Mouse (Mus musculus) granulocyte monocyte progenitor cell, adult 5-6 weeks (primary cell): ENCODE results near the gene Rpl18. TPM values are rescaled to one million over a fixed set of nuclear protein-coding genes. Genes with fewer than 3 reads are reported as not detected.

Experiments
- ATAC-seq: replicated peaks from 2 replicates; pipeline ENCODE4 v1.8.0; 2016; ENCODE audit warnings: mild to moderate bottlenecking, moderate TSS enrichment, inconsistent platforms; ENCODE audit not compliant: poor library complexity, severe bottlenecking
- total RNA-seq, 2 experiments: library from RNA; stranded (forward) in 1 of 2; stranded (reverse) in 1 of 2; fragments of 200-712, 200-1000 nt in 1 of 2; fragments of >200 nt in 1 of 2; fragmentation: Nextera tagmentation in 1 of 2; gene quantifications; 2 replicates each; pipeline ENCODE4 v1.2.3; 2014 to 2017

The Rpl18 gene
- total RNA-seq (2014; fragmentation: Nextera tagmentation) (2,165 and 2,847 TPM in 2 replicates), total RNA-seq (2017) (1,831 and 2,021 TPM in 2 replicates)

DNA sequence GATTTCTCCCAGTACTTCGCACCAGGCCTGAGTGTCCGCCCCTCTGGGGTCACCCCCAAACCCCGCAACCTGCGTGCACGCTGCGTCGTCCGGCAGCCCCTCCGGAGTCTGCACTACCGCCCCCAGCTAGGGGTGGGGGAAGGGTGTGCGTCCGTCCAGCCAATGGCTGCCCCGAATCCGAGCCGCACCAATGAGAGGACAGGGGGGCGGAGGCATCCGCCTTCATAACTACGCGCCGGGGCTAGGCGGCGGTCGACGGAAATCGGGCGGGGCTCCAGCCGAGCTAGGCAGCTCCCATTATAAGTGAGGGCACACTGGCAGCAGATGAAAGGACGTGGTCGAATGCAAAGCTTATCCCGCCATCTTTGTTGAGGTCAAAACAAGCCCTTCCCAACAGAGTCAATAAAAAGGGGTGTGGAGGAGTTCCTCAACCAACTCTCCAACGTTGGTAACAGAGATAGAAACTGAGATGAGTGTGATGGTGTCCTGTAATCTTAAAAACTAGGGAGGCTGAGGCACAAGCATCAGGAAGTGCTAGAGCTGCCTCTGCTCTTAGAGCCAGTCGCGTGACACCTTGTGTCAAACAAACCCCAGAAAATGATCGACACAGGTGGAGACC is at the start of gene Rpl18:
Rpl18 (plus strand) TSS at position 368 of the 619 bp plus-strand sequence.
- ATAC-seq = peak; percentile 67

DNA sequence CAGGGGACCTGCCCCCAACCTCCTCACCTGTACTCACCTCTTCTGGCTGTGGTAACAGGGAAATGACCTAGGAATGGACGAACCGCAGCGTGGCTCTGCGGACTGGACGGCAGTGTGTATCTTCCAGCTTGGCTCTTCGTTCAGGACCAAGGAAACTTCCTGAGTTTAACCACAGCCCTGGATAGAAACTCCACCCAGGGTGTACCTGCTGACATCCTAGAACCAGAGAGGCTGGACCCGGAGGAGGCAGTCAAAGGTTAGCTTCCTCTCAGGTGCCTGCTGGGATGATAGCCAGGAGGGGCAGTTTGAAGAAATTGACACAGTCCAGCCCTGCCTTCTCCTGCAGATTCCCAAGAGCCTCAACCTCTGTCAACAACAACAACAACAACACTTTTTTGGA is 49.1 kb upstream of the Rpl18 start, which contains the start of gene Fut2:
Fut2 (minus strand) TSS at position 234 of the 400 bp plus-strand sequence.
- no peak for ATAC-seq

GRCm38 (mm10) chr7:45667761-45668160 is 47.5 kb upstream of the Rpl18 start:
- ATAC-seq = no peak

DNA sequence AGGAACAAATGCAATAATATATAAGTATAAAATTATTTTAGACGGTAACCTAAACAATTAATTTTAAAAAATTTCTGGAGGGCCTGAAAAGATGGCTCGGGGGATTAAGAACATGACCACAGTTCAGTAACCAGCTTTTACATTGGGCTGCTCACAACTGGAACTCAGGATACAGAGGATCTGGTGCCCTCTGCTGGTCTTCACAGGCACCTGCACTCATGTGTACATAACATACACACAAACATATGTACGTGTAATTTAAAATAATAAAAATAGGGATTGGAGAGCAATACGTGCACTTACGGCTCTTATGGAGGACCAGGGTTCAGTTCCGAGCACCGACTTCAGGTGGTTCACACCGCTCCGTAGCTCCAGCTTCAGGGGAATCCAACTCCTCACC is 46.3 kb upstream of the Rpl18 start:
- no peak; the same call in 1 of the 2 replicates for ATAC-seq

DNA sequence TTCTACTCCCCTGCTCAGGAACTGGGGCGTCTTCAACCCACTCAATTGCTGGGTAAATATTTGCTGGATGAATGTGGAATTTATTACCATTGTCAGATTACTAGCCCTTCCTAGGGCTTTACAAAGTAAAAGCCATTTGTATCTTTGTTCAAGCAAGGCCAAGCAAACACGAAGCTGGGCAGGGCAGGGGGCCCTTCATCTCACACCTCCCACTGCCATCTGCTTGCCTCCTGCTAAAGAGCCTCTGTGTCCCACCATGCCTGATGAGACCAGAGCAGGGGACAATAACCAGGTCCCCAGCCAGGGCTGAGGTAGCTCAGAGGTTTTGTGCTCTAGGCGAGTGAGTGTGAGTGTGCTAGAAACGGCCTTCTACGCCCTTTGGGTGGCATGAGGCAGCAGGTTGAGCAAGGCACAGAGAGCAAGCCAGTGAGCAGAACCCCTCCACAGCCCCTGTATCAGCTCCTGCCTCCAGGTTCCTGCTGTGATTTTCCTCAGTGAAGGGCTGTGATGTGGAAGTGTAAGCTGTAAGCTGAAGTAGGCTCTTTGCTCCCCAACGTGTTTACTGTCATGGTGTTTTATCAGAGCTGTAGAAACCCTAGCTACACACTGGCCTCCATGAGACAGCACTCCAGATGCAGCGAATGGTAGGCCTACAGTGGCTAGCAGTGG is 37.5 kb upstream of the Rpl18 start:
- ATAC-seq = no peak

DNA sequence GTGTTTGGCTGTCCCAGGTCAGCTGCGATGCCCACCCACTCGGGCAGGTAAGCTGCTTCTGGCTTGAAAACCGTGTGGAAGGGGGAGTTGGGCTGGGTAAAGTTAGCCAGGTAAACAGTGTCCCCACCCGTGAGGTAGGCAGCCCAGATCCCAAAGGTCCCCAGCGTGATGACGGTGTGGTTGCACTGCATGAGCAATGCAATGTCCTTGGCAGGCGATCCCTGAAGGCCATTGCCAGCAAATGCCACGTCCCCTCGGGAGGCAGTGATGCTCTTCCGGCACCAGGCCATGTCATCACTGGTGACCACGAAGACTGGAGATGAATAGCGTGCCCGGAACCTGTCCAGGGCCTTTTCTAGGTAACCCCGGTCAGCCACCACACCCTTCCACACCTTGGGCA is 36.7 kb upstream of the Rpl18 start:
- no peak for ATAC-seq

- ATAC-seq = no peak
Measured at GRCm38 (mm10) chr7:45679966-45680621, 35.2 kb upstream of the Rpl18 start.

- 0 out of 2 replicates have a peak, but pooled peaks have one; percentile 18 for ATAC-seq
Measured at GRCm38 (mm10) chr7:45681046-45681736, 34.1 kb upstream of the Rpl18 start.

GRCm38 (mm10) chr7:45682144-45683126 is 32.8 kb upstream of the Rpl18 start:
- peak; percentile 84 for ATAC-seq

DNA sequence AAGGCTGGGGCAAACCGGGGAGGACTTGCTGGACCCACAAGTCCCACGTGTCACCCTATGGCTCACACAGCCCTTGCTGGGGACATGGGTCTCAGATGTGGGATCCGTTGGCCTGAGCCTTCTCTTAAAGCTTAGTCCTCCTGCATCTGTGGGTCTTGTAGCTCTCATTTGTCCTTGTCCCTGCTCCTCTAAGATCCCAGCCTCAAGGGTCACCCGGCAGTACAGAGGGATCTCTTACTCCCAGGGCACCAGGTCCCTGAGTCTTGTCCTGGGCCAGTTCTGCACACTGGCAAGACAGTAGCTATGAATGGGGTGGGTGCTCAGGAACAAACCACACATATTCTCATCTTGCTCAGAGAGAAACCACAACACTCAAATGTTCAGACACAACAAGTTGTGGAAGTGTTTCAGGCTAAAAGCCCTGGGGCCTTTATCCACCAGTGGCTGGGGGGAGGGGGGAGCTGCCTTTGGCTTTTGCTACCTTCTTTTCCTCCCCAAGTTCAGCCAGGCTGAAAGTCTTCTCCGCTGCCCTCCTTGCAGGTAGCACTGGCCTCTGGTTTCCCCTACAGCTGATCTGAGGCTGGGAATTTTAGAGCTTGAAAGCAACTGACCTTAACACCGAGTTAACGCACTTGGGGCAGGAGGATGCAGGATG is 31.7 kb upstream of the Rpl18 start, which contains the start of gene Ntn5:
Ntn5 (plus strand) TSS at position 627 of the 655 bp plus-strand sequence.
- no peak for ATAC-seq

GRCm38 (mm10) chr7:45685811-45686210 is 29.4 kb upstream of the Rpl18 start:
- no peak for ATAC-seq

DNA sequence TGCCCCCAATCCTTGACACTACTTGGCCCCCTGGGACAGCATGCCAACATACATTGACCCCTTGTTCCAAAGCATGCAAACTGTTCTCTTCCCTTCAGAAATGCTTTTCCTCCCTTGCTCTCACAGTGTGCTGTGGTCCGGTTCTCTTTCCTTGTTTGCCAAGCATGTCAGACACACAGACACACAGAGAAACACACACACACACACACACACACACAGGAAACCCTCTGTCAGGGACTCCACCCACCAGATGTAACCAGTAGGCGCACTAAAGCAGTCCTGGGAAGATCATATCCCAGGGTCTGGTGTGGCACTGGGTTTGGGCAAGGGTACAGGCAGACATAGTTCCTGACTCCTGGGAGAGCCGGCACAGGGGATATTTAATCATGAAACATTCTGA is 28.4 kb upstream of the Rpl18 start:
- no peak for ATAC-seq

- ATAC-seq = peak; percentile 66
Measured at GRCm38 (mm10) chr7:45689099-45689498, 26.2 kb upstream of the Rpl18 start.

- no peak for ATAC-seq
Measured at GRCm38 (mm10) chr7:45689800-45690199, 25.5 kb upstream of the Rpl18 start.

- ATAC-seq = no peak
Measured at GRCm38 (mm10) chr7:45692364-45692763, 22.9 kb upstream of the Rpl18 start.

- no peak for ATAC-seq
Measured at GRCm38 (mm10) chr7:45693921-45694591, 21.2 kb upstream of the Rpl18 start, which contains the start of gene Sec1. TSS of gene Sec1 (minus strand) at chr7:45694402.

- no peak for ATAC-seq
Measured at GRCm38 (mm10) chr7:45695098-45695497, 20.2 kb upstream of the Rpl18 start.

GRCm38 (mm10) chr7:45697894-45698293 is 17.4 kb upstream of the Rpl18 start:
- ATAC-seq = no peak
